Mouse (Mus musculus) bone marrow macrophage, adult 2 months (primary cell): Measurements from ENCODE around the gene Olfr235. TPM values are rescaled to one million over a fixed set of nuclear protein-coding genes. Genes with fewer than 3 reads are reported as not detected.
"Not testable (repeated sequence)": the region's sequence is repeated elsewhere in the genome, so short reads cannot be mapped to it uniquely, and the experiment has no call there.

Experiments
- H3K27ac ChIP-seq: 2 replicates; pipeline ENCODE4 v1.5.1; 2012; ENCODE audit warnings: low read depth, low read length; ENCODE audit not compliant: insufficient read depth
- H3K4me1 ChIP-seq: 2 replicates; pipeline ENCODE4 v1.6.1; 2012; ENCODE audit warnings: low read length; ENCODE audit not compliant: control insufficient read depth, insufficient read depth
- H3K4me3 ChIP-seq: 2 replicates; pipeline ENCODE4 v1.5.1; 2012; ENCODE audit warnings: mild to moderate bottlenecking, low read length, moderate library complexity; ENCODE audit not compliant: insufficient read depth
- CTCF ChIP-seq: IDR thresholded peaks from 2 replicates; pipeline ENCODE4 v1.5.1; 2012; ENCODE audit warnings: low read depth, mild to moderate bottlenecking, low read length, moderate library complexity
- POLR2A ChIP-seq: IDR thresholded peaks from 2 replicates; pipeline ENCODE4 v1.6.1; 2012; ENCODE audit warnings: mild to moderate bottlenecking, low read depth, low read length, borderline replicate concordance
- polyA plus RNA-seq: library from polyadenylated mRNA; stranded (reverse); fragments of >200 nt; gene quantifications from 2 replicates; pipeline ENCODE4 v1.2.4, GENCODE M21; 2012; ENCODE audit not compliant: missing spikeins, insufficient read depth, insufficient read length

Gene Olfr235
- polyA plus RNA-seq, result not detected in 2 replicates

- TF ChIP-seq CTCF, result no peak
- TF ChIP-seq POLR2A, result no peak
- H3K4me3 ChIP-seq, result no peak within 1 kb of the TSS
- H3K4me1 ChIP-seq, result no peaks in the 10 kb centered on the region
- no peak within 1 kb of the TSS for H3K27ac ChIP-seq
Observed at GRCm38 (mm10) chr19:12260732-12261131, at the start of gene Olfr235. Gene Olfr235, plus strand, starts transcription at chr19:12261032.

GRCm38 (mm10) chr19:12232496-12232895, 28.3 kb upstream of the Olfr235 start, which contains the start of gene Olfr1432:
Gene Olfr1432, minus strand, starts transcription at chr19:12232596.
- not testable (repeated sequence) for H3K27ac ChIP-seq, H3K4me1 ChIP-seq

GRCm38 (mm10) chr19:12241559-12241958, 19.3 kb upstream of the Olfr235 start, which contains the start of gene Olfr262:
Gene Olfr262, minus strand, starts transcription at chr19:12241659.
- Histone ChIP-seq H3K27ac (no peak within 1 kb of the TSS), H3K4me3 (no peak within 1 kb of the TSS), H3K4me1 (no peaks in the 10 kb centered on the region)
- TF ChIP-seq POLR2A (no peak), CTCF (no peak)

More at GRCm38 (mm10) chr19:12232496-12232895, 28.3 kb upstream of the Olfr235 start, which contains the start of gene Olfr1432:
- H3K4me3 ChIP-seq, result not testable (repeated sequence)

GRCm38 (mm10) chr19:12279554-12279953, 18.7 kb downstream of the Olfr235 start, which contains the start of gene Olfr1434:
Gene Olfr1434, plus strand, starts transcription at chr19:12279854.
- TF ChIP-seq POLR2A (no peak), CTCF (no peak)
- Histone ChIP-seq H3K4me3 (no peak within 1 kb of the TSS), H3K4me1 (no peaks in the 10 kb centered on the region), H3K27ac (no peak within 1 kb of the TSS)

GRCm38 (mm10) chr19:12292979-12293378, 32.1 kb downstream of the Olfr235 start:
- H3K4me3 ChIP-seq, result no peak overlapping the region
- H3K4me1 ChIP-seq, result no peaks in the 10 kb centered on the region
- TF ChIP-seq CTCF (no peak), POLR2A (no peak)
- H3K27ac ChIP-seq, result no peak overlapping the region

- not testable (repeated sequence) for H3K4me3 ChIP-seq, H3K4me1 ChIP-seq, H3K27ac ChIP-seq
Observed at GRCm38 (mm10) chr19:12299030-12299429, 38.2 kb downstream of the Olfr235 start, which contains the start of gene Olfr1436. Gene Olfr1436, minus strand, starts transcription at chr19:12299130.

Other genes with a start within 250 kb of the Olfr235 start
- gene Olfr1423, start 219.7 kb upstream of the Olfr235 start, polyA plus RNA-seq, result not detected in 2 replicates
- not detected in 2 replicates for gene Olfr1424, start 198.3 kb upstream of the Olfr235 start, polyA plus RNA-seq
- gene Olfr1425, start 183.3 kb upstream of the Olfr235 start, polyA plus RNA-seq, result not detected in 2 replicates
- not detected in 2 replicates for gene Olfr1426, start 169.0 kb upstream of the Olfr235 start, polyA plus RNA-seq
- not detected in 2 replicates for gene Olfr1427, start 157.7 kb upstream of the Olfr235 start, polyA plus RNA-seq
- not detected in 2 replicates for gene Olfr1428, start 145.1 kb upstream of the Olfr235 start, polyA plus RNA-seq
- not detected in 2 replicates for gene Olfr76, start 137.8 kb upstream of the Olfr235 start, polyA plus RNA-seq
- gene Olfr1555-ps1, start 90.9 kb upstream of the Olfr235 start, polyA plus RNA-seq, result 0.20 and 0.28 TPM in 2 replicates
- not detected in 2 replicates for gene Olfr1431, start 60.4 kb upstream of the Olfr235 start, polyA plus RNA-seq
- gene Olfr1432, start 28.4 kb upstream of the Olfr235 start, polyA plus RNA-seq, result not detected in 2 replicates
- not detected in 2 replicates for gene Olfr262, start 19.4 kb upstream of the Olfr235 start, polyA plus RNA-seq
- not detected in 2 replicates for gene Olfr1434, start 18.8 kb downstream of the Olfr235 start, polyA plus RNA-seq
- gene Olfr1436, start 38.1 kb downstream of the Olfr235 start, polyA plus RNA-seq, result not detected in 2 replicates
- not detected in 2 replicates for gene Olfr1437, start 64.1 kb downstream of the Olfr235 start, polyA plus RNA-seq
- gene Olfr1438-ps1, start 74.9 kb downstream of the Olfr235 start, polyA plus RNA-seq, result 0.17 TPM in 1 of 2 replicates, not detected in the other
- gene Olfr1440, start 126.2 kb downstream of the Olfr235 start, polyA plus RNA-seq, result not detected in 2 replicates
- gene Olfr1441, start 156.4 kb downstream of the Olfr235 start, polyA plus RNA-seq, result not detected in 2 replicates
- gene Pfpl, start 166.9 kb downstream of the Olfr235 start, polyA plus RNA-seq, result not detected in 2 replicates
- 2,155 and 2,361 TPM in 2 replicates for gene Mpeg1, start 199.7 kb downstream of the Olfr235 start, polyA plus RNA-seq
- 18.5 and 19.3 TPM in 2 replicates for gene Dtx4, start 240.4 kb downstream of the Olfr235 start, polyA plus RNA-seq